Mouse (Mus musculus) lung, postnatal 0 days (tissue): ENCODE results near the gene Sugt1.

Source experiments
- CTCF ChIP-seq: IDR thresholded peaks from 2 replicates; pipeline ENCODE4 v1.5.1; 2016; ENCODE audit warnings: antibody characterized with exemption, mild to moderate bottlenecking
- EP300 ChIP-seq: IDR thresholded peaks from 2 replicates; pipeline ENCODE4 v1.6.1; 2016; ENCODE audit warnings: antibody characterized with exemption, mild to moderate bottlenecking, control low read depth

- TF ChIP-seq CTCF (no peak), EP300 (no peak)
Measured at GRCm38 (mm10) chr14:79552854-79553253, 34.6 kb upstream of the Sugt1 start.
